Mouse (Mus musculus): ENCODE data around the gene Pacrg. TPM values are rescaled to one million over a fixed set of nuclear protein-coding genes. Genes with fewer than 3 reads are reported as not detected.
A peak's percentile ranks its signal among the peaks of the same experiment; 100 is the strongest.

The Pacrg gene
- polyA plus RNA-seq, 1 experiment from 2014 or later: 18.4 TPM

DNA sequence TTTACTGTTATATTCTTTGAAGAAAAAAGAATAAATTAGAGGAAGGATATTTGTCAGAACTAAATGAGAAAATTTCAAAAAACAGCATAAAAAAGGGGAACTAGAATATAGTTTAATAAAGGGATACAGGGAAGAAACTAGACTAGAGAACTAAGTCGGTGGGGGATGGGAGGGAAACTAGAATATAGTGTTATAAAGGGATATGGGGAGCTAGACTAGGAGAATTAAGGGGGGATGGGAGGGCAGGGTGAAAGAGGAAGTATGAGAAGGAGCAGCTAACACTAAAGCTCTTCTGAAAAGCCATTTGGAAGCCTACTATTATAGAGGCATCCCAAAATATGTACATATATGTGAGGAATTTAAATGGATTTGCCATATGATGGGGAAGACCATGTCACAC, 75.8 kb downstream of the Pacrg start:
- 93% methylated on average over 1 of the region's 1 CpGs for WGBS
- Histone ChIP-seq H3K36me3 (ENCODE audit: control insufficient read depth, insufficient read depth, low read length) (no peaks in the 10 kb centered on the region), H3K4me3 (ENCODE audit: low read depth, low read length) (no peak overlapping the region), H3K4me1 (ENCODE audit: control insufficient read depth, insufficient read depth, low read length) (peaks cover under 1% of the 10 kb centered on the region; the same call in 1 of the 2 replicates), H3K9me3 (ENCODE audit: control insufficient read depth, low read length) (no peaks in the 10 kb centered on the region), H3K9ac (replicated peaks; ENCODE audit: low read depth, low read length) (no peak overlapping the region), H3K27me3 (ENCODE audit: control insufficient read depth, insufficient read depth, low read length) (no peaks in the 10 kb centered on the region), H3K4me2 (ENCODE audit: low read depth, low read length) (no peak overlapping the region), H3K27ac (ENCODE audit: low read depth, low read length) (no peak overlapping the region)
- no peak for ATAC-seq (ENCODE audit: low read depth)

- no peaks in the 10 kb centered on the region for H3K27me3 ChIP-seq (ENCODE audit: control insufficient read depth, insufficient read depth, low read length)
- H3K4me1 ChIP-seq (ENCODE audit: control insufficient read depth, insufficient read depth, low read length): no peaks in the 10 kb centered on the region
- H3K9ac ChIP-seq (replicated peaks; ENCODE audit: low read depth, low read length): no peak overlapping the region
- H3K4me3 ChIP-seq (ENCODE audit: low read depth, low read length): no peak overlapping the region
- no peak for ATAC-seq (ENCODE audit: low read depth)
- no peak overlapping the region for H3K27ac ChIP-seq (ENCODE audit: low read depth, low read length)
- WGBS: 93% methylated on average over 5 of the region's 5 CpGs
- H3K36me3 ChIP-seq (ENCODE audit: control insufficient read depth, insufficient read depth, low read length): no peaks in the 10 kb centered on the region
- no peaks in the 10 kb centered on the region for H3K9me3 ChIP-seq (ENCODE audit: control insufficient read depth, low read length)
- H3K4me2 ChIP-seq (ENCODE audit: low read depth, low read length): no peak overlapping the region
Measured at GRCm38 (mm10) chr17:10757455-10757854, 82.7 kb downstream of the Pacrg start.

DNA sequence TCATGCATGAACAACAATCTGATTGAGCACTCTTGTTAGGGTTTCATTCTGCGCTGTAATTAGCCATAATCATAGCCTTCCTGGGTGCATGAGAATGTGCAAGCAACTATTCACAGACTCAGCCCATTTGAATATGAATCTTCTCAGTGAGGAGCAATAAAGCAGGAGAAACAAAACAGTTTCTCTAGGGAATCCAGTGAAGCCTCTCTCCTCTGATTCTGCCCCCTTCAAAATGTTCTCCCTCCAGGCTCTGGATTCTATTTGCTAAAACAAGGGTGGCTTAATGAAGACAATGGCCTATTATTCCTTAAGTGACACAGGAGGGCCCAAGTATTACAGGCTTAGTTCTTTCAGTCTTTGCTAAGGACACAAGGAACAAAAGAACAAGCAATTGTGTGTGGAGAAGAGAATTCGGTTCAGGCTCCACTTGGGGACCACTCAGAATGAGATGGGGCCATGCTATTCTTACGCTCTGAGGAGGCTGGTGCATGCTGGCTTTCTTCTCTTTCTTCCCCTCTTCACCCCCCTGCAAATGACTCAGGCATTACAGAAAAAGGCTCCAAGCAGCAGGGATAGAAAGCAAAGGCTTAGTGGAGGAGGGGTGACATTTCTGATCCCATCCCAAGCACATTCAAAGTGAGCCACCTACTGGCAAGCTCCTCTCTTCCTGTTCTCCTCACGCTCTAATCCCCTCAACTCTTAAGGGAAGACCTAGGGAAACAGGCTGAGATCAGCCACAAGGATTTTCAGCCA, 95.2 kb downstream of the Pacrg start:
- Histone ChIP-seq H3K36me3 (ENCODE audit: control insufficient read depth, insufficient read depth, low read length) (no peaks in the 10 kb centered on the region), H3K27ac (ENCODE audit: low read depth, low read length) (peak overlapping the region; percentile 76), H3K27me3 (ENCODE audit: control insufficient read depth, insufficient read depth, low read length) (no peaks in the 10 kb centered on the region), H3K4me2 (ENCODE audit: low read depth, low read length) (no peak overlapping the region; the same call in 1 of the 2 replicates), H3K9ac (replicated peaks; ENCODE audit: low read depth, low read length) (no peak overlapping the region), H3K4me1 (ENCODE audit: control insufficient read depth, insufficient read depth, low read length) (no peaks in the 10 kb centered on the region), H3K4me3 (ENCODE audit: low read depth, low read length) (no peak overlapping the region), H3K9me3 (ENCODE audit: control insufficient read depth, low read length) (no peaks in the 10 kb centered on the region)
- WGBS: 7% methylated on average over 4 of the region's 4 CpGs
- ATAC-seq (ENCODE audit: low read depth): peak; percentile 94

DNA sequence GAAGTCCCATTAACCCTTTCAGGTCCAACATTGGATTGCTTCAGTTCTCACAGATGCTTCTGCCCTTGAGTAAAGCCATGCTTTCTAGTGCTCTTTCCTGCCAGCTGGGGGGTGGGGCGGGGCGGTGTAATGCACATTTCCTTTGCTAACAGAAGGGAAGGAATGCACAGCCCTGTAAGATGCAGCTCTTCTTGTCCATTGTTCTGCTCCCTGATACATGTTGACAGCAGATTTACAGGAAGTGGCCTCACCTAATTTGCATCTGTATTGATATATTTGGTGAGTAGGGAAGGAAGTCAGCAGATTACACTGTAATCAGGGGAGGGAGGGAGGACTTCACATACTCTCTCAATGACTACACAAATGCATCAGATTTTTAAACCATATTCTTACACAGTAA, 100.0 kb downstream of the Pacrg start:
- Histone ChIP-seq H3K4me1 (ENCODE audit: control insufficient read depth, insufficient read depth, low read length) (no peaks in the 10 kb centered on the region), H3K4me2 (ENCODE audit: low read depth, low read length) (no peak overlapping the region), H3K36me3 (ENCODE audit: control insufficient read depth, insufficient read depth, low read length) (no peaks in the 10 kb centered on the region), H3K9me3 (ENCODE audit: control insufficient read depth, low read length) (no peaks in the 10 kb centered on the region), H3K27me3 (ENCODE audit: control insufficient read depth, insufficient read depth, low read length) (no peaks in the 10 kb centered on the region), H3K4me3 (ENCODE audit: low read depth, low read length) (no peak overlapping the region), H3K9ac (replicated peaks; ENCODE audit: low read depth, low read length) (no peak overlapping the region), H3K27ac (ENCODE audit: low read depth, low read length) (no peak overlapping the region)
- no peak for ATAC-seq (ENCODE audit: low read depth)
- 96% methylated on average over 2 of the region's 2 CpGs for WGBS

DNA sequence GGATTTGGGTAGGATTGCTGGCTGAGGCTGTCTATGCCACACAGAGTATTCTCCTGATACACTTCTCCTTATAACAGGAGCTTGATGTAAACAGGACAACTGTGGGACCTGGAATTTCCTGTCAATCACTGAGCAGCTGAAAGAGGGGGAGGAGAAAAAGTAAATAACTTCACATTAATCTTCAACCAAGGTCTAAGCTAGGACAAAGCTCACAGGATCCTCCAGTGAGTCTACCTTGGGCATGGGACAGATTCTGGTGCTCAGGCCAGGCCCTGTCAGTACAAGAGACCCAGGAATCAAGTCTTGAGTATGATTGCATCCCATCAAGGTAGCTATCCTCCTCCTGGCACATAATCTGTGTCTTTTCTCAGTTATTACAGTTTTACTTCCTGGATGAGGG, 102.1 kb downstream of the Pacrg start:
- H3K9ac ChIP-seq (replicated peaks; ENCODE audit: low read depth, low read length): no peak overlapping the region
- ATAC-seq (ENCODE audit: low read depth): no peak
- H3K27ac ChIP-seq (ENCODE audit: low read depth, low read length): no peak overlapping the region
- H3K4me2 ChIP-seq (ENCODE audit: low read depth, low read length): no peak overlapping the region
- H3K9me3 ChIP-seq (ENCODE audit: control insufficient read depth, low read length): no peaks in the 10 kb centered on the region
- no peaks in the 10 kb centered on the region for H3K36me3 ChIP-seq (ENCODE audit: control insufficient read depth, insufficient read depth, low read length)
- no peak overlapping the region for H3K4me3 ChIP-seq (ENCODE audit: low read depth, low read length)
- H3K27me3 ChIP-seq (ENCODE audit: control insufficient read depth, insufficient read depth, low read length): no peaks in the 10 kb centered on the region
- H3K4me1 ChIP-seq (ENCODE audit: control insufficient read depth, insufficient read depth, low read length): no peaks in the 10 kb centered on the region

DNA sequence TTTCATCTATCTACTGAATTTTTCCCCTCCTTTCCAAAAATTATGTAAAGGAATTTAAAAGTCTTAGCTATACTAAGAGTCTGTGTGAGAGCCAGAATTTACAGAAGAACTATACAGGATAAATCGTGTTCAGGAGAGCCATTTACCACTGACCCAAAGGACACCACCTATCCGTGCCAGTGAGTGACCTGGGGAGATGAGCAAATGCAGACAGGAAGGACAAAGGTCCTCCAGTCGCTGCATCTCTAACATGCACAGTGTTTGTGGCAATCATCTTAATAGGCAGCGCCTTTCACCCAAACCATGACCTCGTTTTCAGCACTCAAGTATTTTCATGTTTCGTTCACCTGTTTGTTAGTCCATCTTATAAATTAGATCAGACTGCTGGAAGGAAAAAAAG, 105.4 kb downstream of the Pacrg start:
- Histone ChIP-seq H3K4me3 (ENCODE audit: low read depth, low read length) (no peak overlapping the region), H3K9ac (replicated peaks; ENCODE audit: low read depth, low read length) (no peak overlapping the region), H3K9me3 (ENCODE audit: control insufficient read depth, low read length) (no peaks in the 10 kb centered on the region), H3K27ac (ENCODE audit: low read depth, low read length) (no peak overlapping the region), H3K4me1 (ENCODE audit: control insufficient read depth, insufficient read depth, low read length) (no peaks in the 10 kb centered on the region), H3K36me3 (ENCODE audit: control insufficient read depth, insufficient read depth, low read length) (no peaks in the 10 kb centered on the region), H3K27me3 (ENCODE audit: control insufficient read depth, insufficient read depth, low read length) (no peaks in the 10 kb centered on the region), H3K4me2 (ENCODE audit: low read depth, low read length) (no peak overlapping the region)
- ATAC-seq (ENCODE audit: low read depth): no peak
- 73% methylated on average over 6 of the region's 6 CpGs for WGBS

DNA sequence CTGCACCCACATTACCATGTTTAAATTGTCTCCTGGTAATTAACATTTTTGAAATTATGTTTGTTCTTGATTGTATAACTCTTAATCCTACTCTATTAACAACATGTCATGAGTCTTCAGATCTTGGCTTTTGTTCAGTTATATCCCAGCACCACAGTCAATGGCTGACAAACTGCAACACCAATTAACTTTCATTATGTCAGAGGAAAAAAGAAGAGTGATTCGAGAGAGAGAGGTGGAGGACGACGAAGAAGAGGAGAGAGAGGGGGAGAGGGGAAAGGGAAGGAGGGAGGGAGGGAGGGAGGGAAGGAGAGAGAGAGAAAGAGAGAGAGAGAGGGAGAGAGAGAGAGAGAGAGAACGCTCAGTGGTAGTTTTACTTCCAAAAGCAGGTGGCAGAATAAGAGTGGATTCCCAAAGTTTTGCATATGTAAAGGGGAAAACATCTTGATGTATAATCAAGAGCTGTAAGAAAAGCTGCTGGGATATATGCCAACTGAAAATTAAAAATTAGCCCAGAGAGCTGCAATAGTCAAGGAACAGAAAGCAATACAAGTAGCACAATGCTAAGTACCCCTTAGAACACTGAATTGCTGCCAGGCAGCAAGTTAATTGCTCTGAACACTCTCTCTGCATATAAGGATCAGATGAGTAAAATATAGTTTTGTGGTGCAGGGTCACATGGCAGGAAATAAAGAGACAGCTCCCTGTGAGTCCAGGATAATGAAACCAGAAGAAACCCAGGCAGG, 107.6 kb downstream of the Pacrg start:
- no peak overlapping the region for H3K9ac ChIP-seq (replicated peaks; ENCODE audit: low read depth, low read length)
- 26% methylated on average over 4 of the region's 4 CpGs for WGBS
- no peaks in the 10 kb centered on the region for H3K9me3 ChIP-seq (ENCODE audit: control insufficient read depth, low read length)
- no peaks in the 10 kb centered on the region for H3K27me3 ChIP-seq (ENCODE audit: control insufficient read depth, insufficient read depth, low read length)
- no peak overlapping the region for H3K4me3 ChIP-seq (ENCODE audit: low read depth, low read length)
- H3K36me3 ChIP-seq (ENCODE audit: control insufficient read depth, insufficient read depth, low read length): no peaks in the 10 kb centered on the region
- no peak for ATAC-seq (ENCODE audit: low read depth)
- H3K4me2 ChIP-seq (ENCODE audit: low read depth, low read length): no peak overlapping the region
- H3K27ac ChIP-seq (ENCODE audit: low read depth, low read length): no peak overlapping the region
- H3K4me1 ChIP-seq (ENCODE audit: control insufficient read depth, insufficient read depth, low read length): no peaks in the 10 kb centered on the region

GRCm38 (mm10) chr17:10724853-10725252, 115.3 kb downstream of the Pacrg start:
- no peaks in the 10 kb centered on the region for H3K4me1 ChIP-seq (ENCODE audit: control insufficient read depth, insufficient read depth, low read length)
- WGBS: 95% methylated on average over 3 of the region's 3 CpGs
- no peak overlapping the region for H3K4me3 ChIP-seq (ENCODE audit: low read depth, low read length)
- no peak overlapping the region for H3K9ac ChIP-seq (replicated peaks; ENCODE audit: low read depth, low read length)
- no peaks in the 10 kb centered on the region for H3K27me3 ChIP-seq (ENCODE audit: control insufficient read depth, insufficient read depth, low read length)
- H3K27ac ChIP-seq (ENCODE audit: low read depth, low read length): no peak overlapping the region
- H3K36me3 ChIP-seq (ENCODE audit: control insufficient read depth, insufficient read depth, low read length): no peaks in the 10 kb centered on the region
- no peak overlapping the region for H3K4me2 ChIP-seq (ENCODE audit: low read depth, low read length)
- ATAC-seq (ENCODE audit: low read depth): no peak
- H3K9me3 ChIP-seq (ENCODE audit: control insufficient read depth, low read length): no peaks in the 10 kb centered on the region

- no peak overlapping the region for H3K27ac ChIP-seq (ENCODE audit: low read depth, low read length)
- H3K9ac ChIP-seq (replicated peaks; ENCODE audit: low read depth, low read length): no peak overlapping the region
- ATAC-seq (ENCODE audit: low read depth): no peak
- H3K4me1 ChIP-seq (ENCODE audit: control insufficient read depth, insufficient read depth, low read length): no peaks in the 10 kb centered on the region
- WGBS: 47% methylated on average over 1 of the region's 1 CpGs
- H3K4me2 ChIP-seq (ENCODE audit: low read depth, low read length): no peak overlapping the region
- no peaks in the 10 kb centered on the region for H3K9me3 ChIP-seq (ENCODE audit: control insufficient read depth, low read length)
- no peaks in the 10 kb centered on the region for H3K27me3 ChIP-seq (ENCODE audit: control insufficient read depth, insufficient read depth, low read length)
- no peak overlapping the region for H3K4me3 ChIP-seq (ENCODE audit: low read depth, low read length)
- H3K36me3 ChIP-seq (ENCODE audit: control insufficient read depth, insufficient read depth, low read length): no peaks in the 10 kb centered on the region
Measured at GRCm38 (mm10) chr17:10721562-10721961, 118.5 kb downstream of the Pacrg start.
